Mouse (Mus musculus): ENCODE results near the gene Kansl1l. TPM values are rescaled to one million over a fixed set of nuclear protein-coding genes. Genes with fewer than 3 reads are reported as not detected.
A peak's percentile ranks its signal among the peaks of the same experiment; 100 is the strongest.

Kansl1l gene
- polyA plus RNA-seq, 1 experiment from 2014 or later: 11.2 TPM

DNA sequence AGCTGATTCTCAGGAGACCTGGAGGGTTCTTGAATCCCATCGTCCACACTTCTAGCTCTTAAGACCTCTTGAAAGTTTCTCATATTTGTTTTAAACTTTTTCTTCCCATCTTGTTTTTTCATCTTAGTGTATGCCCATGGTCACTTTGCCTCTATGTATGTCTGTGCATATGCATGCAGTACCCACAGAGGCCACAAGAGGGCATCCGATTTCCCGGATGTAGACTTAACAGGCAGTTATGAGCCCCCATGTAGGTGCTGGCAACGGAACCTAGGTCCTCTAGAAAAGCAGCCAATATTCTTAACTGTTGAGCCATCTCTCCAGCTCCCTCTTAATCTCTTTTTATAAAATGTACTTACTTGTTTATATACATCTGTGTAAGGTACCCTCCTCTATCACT, 30.1 kb upstream of the Kansl1l start:
- H3K27me3 ChIP-seq (replicated peaks; ENCODE audit: insufficient read depth, low read length): no peaks in the 10 kb centered on the region
- no peak overlapping the region for H3K4me3 ChIP-seq (ENCODE audit: low read depth, low read length)
- H3K4me2 ChIP-seq (replicated peaks; ENCODE audit: low read depth, low read length): no peak overlapping the region
- no peaks in the 10 kb centered on the region for H3K4me1 ChIP-seq (ENCODE audit: insufficient read depth, low read depth, low read length)
- no peak overlapping the region for H3K9ac ChIP-seq (replicated peaks; ENCODE audit: low read depth)
- DNase-seq (ENCODE audit: low spot score): peak; percentile 24
- ATAC-seq: 0 out of 2 replicates have a peak, but pooled peaks have one; percentile 6
- TF ChIP-seq CTCF (IDR thresholded peaks at IDR 0.05) (peak; percentile 72), EP300 (IDR thresholded peaks at IDR 0.05) (peak; percentile 28; the same call in 1 of the 2 replicates)
- H3K27ac ChIP-seq (ENCODE audit: low read length): no peak overlapping the region
- H3K36me3 ChIP-seq (ENCODE audit: insufficient read depth, low read length): peaks cover 36% of the 10 kb centered on the region
- no peaks in the 10 kb centered on the region for H3K9me3 ChIP-seq (ENCODE audit: low read length)
- 89% methylated on average over 4 of the region's 4 CpGs for WGBS

DNA sequence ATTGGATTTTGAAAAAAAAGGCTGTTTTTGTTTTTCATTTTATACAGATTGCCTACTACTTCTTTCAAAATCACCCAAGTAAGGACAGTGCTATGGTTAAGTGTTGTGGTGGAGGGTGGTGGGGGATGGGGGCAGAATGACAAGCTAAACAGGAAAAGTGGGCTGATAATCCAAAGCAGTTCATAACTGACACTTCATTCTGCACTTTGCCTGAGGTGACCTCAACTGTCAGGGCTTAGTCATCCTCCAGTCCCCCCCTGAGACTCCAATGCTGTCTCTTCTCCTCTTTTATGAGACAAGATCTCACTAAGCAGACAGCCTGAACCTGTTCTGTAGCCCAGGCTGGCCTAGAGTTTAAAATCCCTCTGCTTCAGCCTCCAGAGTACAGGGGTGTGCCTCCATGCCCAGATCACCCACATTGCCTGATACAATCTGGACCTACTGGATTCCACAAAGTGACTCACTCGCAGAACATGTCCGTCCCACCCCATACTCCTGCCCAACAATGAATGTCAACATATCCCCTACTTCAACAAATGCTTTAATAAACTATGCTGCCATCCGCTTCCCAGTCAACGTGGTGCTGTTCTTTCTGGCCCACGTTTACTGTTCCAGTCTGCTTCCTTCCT, 28.4 kb upstream of the Kansl1l start:
- TF ChIP-seq CTCF (IDR thresholded peaks at IDR 0.05) (no peak), EP300 (IDR thresholded peaks at IDR 0.05) (peak; percentile 94)
- Histone ChIP-seq H3K4me1 (ENCODE audit: insufficient read depth, low read depth, low read length) (no peaks in the 10 kb centered on the region), H3K4me3 (ENCODE audit: low read depth, low read length) (no peak overlapping the region), H3K36me3 (ENCODE audit: insufficient read depth, low read length) (peaks cover 39% of the 10 kb centered on the region), H3K27me3 (replicated peaks; ENCODE audit: insufficient read depth, low read length) (no peaks in the 10 kb centered on the region), H3K9me3 (ENCODE audit: low read length) (no peaks in the 10 kb centered on the region), H3K27ac (ENCODE audit: low read length) (no peak overlapping the region; the same call in 1 of the 2 replicates), H3K9ac (replicated peaks; ENCODE audit: low read depth) (no peak overlapping the region), H3K4me2 (replicated peaks; ENCODE audit: low read depth, low read length) (no peak overlapping the region)
- ATAC-seq (peak; percentile 97), DNase-seq (ENCODE audit: low spot score) (peak; percentile 83)
- 27% methylated on average over 5 of the region's 5 CpGs for WGBS

DNA sequence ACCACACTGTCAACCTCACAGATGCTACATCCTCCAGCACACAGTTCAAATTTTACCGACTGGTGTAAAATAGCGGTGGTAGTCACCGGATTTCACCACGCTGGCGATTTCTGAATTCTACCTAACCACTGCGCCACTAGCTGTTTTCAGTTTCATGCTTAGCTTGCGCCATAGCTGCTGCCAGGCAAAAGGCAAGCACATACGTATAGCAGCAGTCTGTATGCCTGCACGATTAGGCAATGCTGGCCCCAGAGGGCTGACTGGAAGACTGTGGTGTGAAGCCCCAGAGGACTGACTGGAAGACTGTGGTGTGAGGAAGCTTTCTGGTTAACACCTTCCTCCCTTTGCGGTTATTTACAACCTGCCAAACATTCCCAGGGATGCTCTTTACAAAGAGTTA, 24.6 kb upstream of the Kansl1l start:
- no peak overlapping the region for H3K27ac ChIP-seq (ENCODE audit: low read length)
- DNase-seq (ENCODE audit: low spot score) (no peak), ATAC-seq (no peak)
- H3K4me3 ChIP-seq (ENCODE audit: low read depth, low read length): no peak overlapping the region
- no peaks in the 10 kb centered on the region for H3K9me3 ChIP-seq (ENCODE audit: low read length)
- H3K9ac ChIP-seq (replicated peaks; ENCODE audit: low read depth): no peak overlapping the region
- TF ChIP-seq EP300 (IDR thresholded peaks at IDR 0.05): no peak
- no peak for TF ChIP-seq CTCF (IDR thresholded peaks at IDR 0.05)
- no peak overlapping the region for H3K4me2 ChIP-seq (replicated peaks; ENCODE audit: low read depth, low read length)
- H3K4me1 ChIP-seq (ENCODE audit: insufficient read depth, low read depth, low read length): no peaks in the 10 kb centered on the region; the same call in 1 of the 2 replicates
- WGBS: 82% methylated on average over 10 of the region's 10 CpGs
- peaks cover 23% of the 10 kb centered on the region for H3K36me3 ChIP-seq (ENCODE audit: insufficient read depth, low read length)
- no peaks in the 10 kb centered on the region for H3K27me3 ChIP-seq (replicated peaks; ENCODE audit: insufficient read depth, low read length)

DNA sequence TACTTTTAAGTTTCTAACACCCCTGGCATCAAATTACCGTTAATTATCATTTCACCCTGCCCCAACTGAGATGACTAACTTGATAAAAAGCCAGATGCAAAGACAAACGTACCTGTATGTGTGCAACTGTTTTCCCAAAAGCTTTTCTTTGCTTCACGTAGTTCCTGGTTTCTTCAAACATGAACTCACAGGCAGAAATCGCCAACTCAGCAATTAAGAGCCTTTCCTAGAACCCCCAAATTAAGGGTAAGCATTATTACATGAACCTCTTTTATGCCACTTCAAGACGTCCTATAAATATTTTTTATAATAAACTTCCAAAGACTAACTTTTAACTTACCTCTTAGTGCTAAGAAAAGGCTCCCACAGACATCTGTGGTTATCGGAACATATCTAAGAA, 24.1 kb upstream of the Kansl1l start:
- Histone ChIP-seq H3K4me2 (replicated peaks; ENCODE audit: low read depth, low read length) (no peak overlapping the region), H3K9me3 (ENCODE audit: low read length) (no peaks in the 10 kb centered on the region), H3K4me3 (ENCODE audit: low read depth, low read length) (no peak overlapping the region), H3K9ac (replicated peaks; ENCODE audit: low read depth) (no peak overlapping the region), H3K27ac (ENCODE audit: low read length) (no peak overlapping the region), H3K27me3 (replicated peaks; ENCODE audit: insufficient read depth, low read length) (no peaks in the 10 kb centered on the region), H3K36me3 (ENCODE audit: insufficient read depth, low read length) (peaks cover 23% of the 10 kb centered on the region), H3K4me1 (ENCODE audit: insufficient read depth, low read depth, low read length) (no peaks in the 10 kb centered on the region; the same call in 1 of the 2 replicates)
- no peak for TF ChIP-seq EP300 (IDR thresholded peaks at IDR 0.05)
- no peak for TF ChIP-seq CTCF (IDR thresholded peaks at IDR 0.05)
- no peak for DNase-seq (ENCODE audit: low spot score)
- WGBS: 80% methylated on average over 6 of the region's 6 CpGs
- ATAC-seq: no peak

GRCm38 (mm10) chr1:66839755-66840438, 22.5 kb upstream of the Kansl1l start:
- H3K27me3 ChIP-seq (replicated peaks; ENCODE audit: insufficient read depth, low read length): no peaks in the 10 kb centered on the region
- H3K36me3 ChIP-seq (ENCODE audit: insufficient read depth, low read length): peaks cover 23% of the 10 kb centered on the region
- DNase-seq (ENCODE audit: low spot score) (peak; percentile 70), ATAC-seq (peak; percentile 73)
- H3K4me1 ChIP-seq (ENCODE audit: insufficient read depth, low read depth, low read length): no peaks in the 10 kb centered on the region; the same call in 1 of the 2 replicates
- WGBS: 26% methylated on average over 7 of the region's 7 CpGs
- no peaks in the 10 kb centered on the region for H3K9me3 ChIP-seq (ENCODE audit: low read length)
- H3K9ac ChIP-seq (replicated peaks; ENCODE audit: low read depth): no peak overlapping the region
- no peak overlapping the region for H3K4me3 ChIP-seq (ENCODE audit: low read depth, low read length)
- peak overlapping the region; percentile 20; the same call in 1 of the 2 replicates for H3K27ac ChIP-seq (ENCODE audit: low read length)
- TF ChIP-seq CTCF (IDR thresholded peaks at IDR 0.05) (no peak), EP300 (IDR thresholded peaks at IDR 0.05) (peak; percentile 84)
- no peak overlapping the region for H3K4me2 ChIP-seq (replicated peaks; ENCODE audit: low read depth, low read length)

- Histone ChIP-seq H3K4me3 (ENCODE audit: low read depth, low read length) (no peak overlapping the region), H3K9me3 (ENCODE audit: low read length) (no peaks in the 10 kb centered on the region), H3K27me3 (replicated peaks; ENCODE audit: insufficient read depth, low read length) (no peaks in the 10 kb centered on the region), H3K4me1 (ENCODE audit: insufficient read depth, low read depth, low read length) (no peaks in the 10 kb centered on the region; the same call in 1 of the 2 replicates), H3K9ac (replicated peaks; ENCODE audit: low read depth) (no peak overlapping the region), H3K36me3 (ENCODE audit: insufficient read depth, low read length) (peaks cover 23% of the 10 kb centered on the region), H3K4me2 (replicated peaks; ENCODE audit: low read depth, low read length) (no peak overlapping the region), H3K27ac (ENCODE audit: low read length) (no peak overlapping the region)
- WGBS: 17% methylated on average over 1 of the region's 1 CpGs
- no peak for ATAC-seq
- no peak for DNase-seq (ENCODE audit: low spot score)
- TF ChIP-seq CTCF (IDR thresholded peaks at IDR 0.05) (no peak), EP300 (IDR thresholded peaks at IDR 0.05) (no peak)
Measured at GRCm38 (mm10) chr1:66839135-66839534, 21.8 kb upstream of the Kansl1l start.

All from lung, postnatal 0 days (tissue).